Mouse (Mus musculus) spleen, adult 2 months (tissue): ENCODE data around the gene Akap13.

ENCODE experiments used
- CTCF ChIP-seq: fragments of 200-500 bp; IDR thresholded peaks from 2 replicates; pipeline ENCODE4 v1.5.1; 2011; ENCODE audit warnings: mild to moderate bottlenecking, inconsistent platforms; ENCODE audit not compliant: insufficient read depth, insufficient read length, insufficient replicate concordance; ENCODE audit errors: extremely low read depth
- POLR2A ChIP-seq: fragments of 200-500 bp; IDR thresholded peaks from 2 replicates; pipeline ENCODE4 v1.6.1; 2011; ENCODE audit warnings: low read depth, low read length, inconsistent platforms

DNA sequence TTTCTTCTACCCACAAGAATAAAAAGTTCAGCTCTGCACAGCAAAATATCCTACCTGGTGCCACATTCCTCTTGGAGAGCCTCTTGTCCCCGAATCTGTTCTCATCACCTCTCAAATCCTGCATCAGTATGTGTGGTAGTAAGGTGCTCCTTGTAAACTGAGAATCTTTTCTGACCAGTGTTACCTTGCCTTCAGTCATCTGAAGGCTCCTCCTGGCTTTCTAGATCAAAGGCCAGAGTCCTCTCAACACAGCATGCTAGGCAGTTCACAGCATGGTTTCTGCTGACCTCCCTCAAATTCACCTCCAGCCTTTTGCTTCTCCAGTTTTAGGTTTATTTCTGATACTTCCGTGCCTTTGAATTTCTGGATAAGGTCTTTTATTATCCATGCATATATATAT is 15.1 kb upstream of the Akap13 start:
- no peak for TF ChIP-seq POLR2A
- TF ChIP-seq CTCF, result no peak
